Mouse (Mus musculus): ENCODE measurements around the gene Ccr10.

- TF ChIP-seq USF2 (IDR thresholded peaks at IDR 0.05; ENCODE audit: borderline replicate concordance in 1 of 2, insufficient read depth in 1 of 2, low read depth in 1 of 2, low read length in 2 of 2): no peak
- TF ChIP-seq CTCF (IDR thresholded peaks at IDR 0.05 in 2 of 3, conservative IDR thresholded peaks at IDR 0.05 in 1 of 3; ENCODE audit: control insufficient read depth in 1 of 3, insufficient read depth in 1 of 3, low read depth in 2 of 3, low read length in 3 of 3, poor library complexity in 1 of 3, severe bottlenecking in 1 of 3): no peak
- TF ChIP-seq EP300 (IDR thresholded peaks at IDR 0.05; ENCODE audit: low read depth in 1 of 2, low read length in 2 of 2): no peak
- no peak for TF ChIP-seq HCFC1 (IDR thresholded peaks at IDR 0.05; ENCODE audit: low read depth, low read length)
- no peak for TF ChIP-seq ELF1 (IDR thresholded peaks at IDR 0.05; ENCODE audit: low read depth, low read length)
- TF ChIP-seq NELFE (IDR thresholded peaks at IDR 0.05; ENCODE audit: low read depth, low read length): no peak
- TF ChIP-seq MYC (IDR thresholded peaks at IDR 0.05; ENCODE audit: low read depth, low read length): no peak
Measured at GRCm38 (mm10) chr11:101162772-101163171, 12.5 kb downstream of the Ccr10 start.

Measured in MEL (cell line).